Mouse (Mus musculus): Measurements from ENCODE around the gene Marf1. TPM values are rescaled to one million over a fixed set of nuclear protein-coding genes. Genes with fewer than 3 reads are reported as not detected.
"Not testable (repeated sequence)": the region's sequence is repeated elsewhere in the genome, so short reads cannot be mapped to it uniquely, and the experiment has no call there.

Marf1 gene
- total and polyA plus RNA-seq, 3 experiments = 19.9 to 28.1 (median 26.7) TPM

GRCm38 (mm10) chr16:14088249-14088648, 74.9 kb downstream of the Marf1 start:
- H3K4me2 ChIP-seq (ENCODE audit: insufficient read depth, low read depth, poor library complexity, severe bottlenecking) = no peak overlapping the region
- peaks cover 0 to 11% of the 10 kb centered on the region in 2 experiments; a peak in 3 of 4 replicates for H3K4me1 ChIP-seq (ENCODE audit: control insufficient read depth in 1 of 2, insufficient read depth in 2 of 2)
- H3K36me3 ChIP-seq (replicated peaks in 1 of 2; ENCODE audit: control insufficient read depth in 1 of 2, insufficient read depth in 1 of 2, low read length in 1 of 2) = no peaks in the 10 kb centered on the region
- H3K9ac ChIP-seq (ENCODE audit: insufficient read depth, low read depth) = no peak overlapping the region
- DNase-seq (ENCODE audit: extremely low read depth) = peak; percentile 72
- H3K4me3 ChIP-seq (replicated peaks in 1 of 3; ENCODE audit: low read depth in 2 of 3, low read length in 2 of 3, poor library complexity in 1 of 3) = no peak overlapping the region
- no peaks in the 10 kb centered on the region for H3K9me3 ChIP-seq (replicated peaks; ENCODE audit: low read length)
- H3K27ac ChIP-seq (ENCODE audit: insufficient read depth, low read depth) = no peak overlapping the region
- dilution Hi-C loops (cut with MboI; ENCODE audit: extremely low pct_ligation_motif_present, extremely low pct_unique_long_range_greater_than_20kb, low sequenced_read_pairs) (no loop called here), in situ Hi-C loops (cut with MboI; ENCODE audit: low pct_ligation_motif_present, low pct_unique_long_range_greater_than_20kb, low sequenced_read_pairs) (no loop called here)
- TF ChIP-seq POLR2A (IDR thresholded peaks at IDR 0.05; ENCODE audit: low read depth, low read length) (no peak), HCFC1 (IDR thresholded peaks at IDR 0.05; ENCODE audit: low read depth, low read length) (no peak), PAX5 (IDR thresholded peaks at IDR 0.05; ENCODE audit: low read length) (no peak), EP300 (IDR thresholded peaks at IDR 0.05; ENCODE audit: low read length) (no peak)
- no peaks in the 10 kb centered on the region for H3K27me3 ChIP-seq (replicated peaks)
- no peaks in the 10 kb centered on the region for H3K79me2 ChIP-seq (replicated peaks; ENCODE audit: control insufficient read depth, extremely low read depth, insufficient read depth, poor library complexity, severe bottlenecking)

GRCm38 (mm10) chr16:14082925-14083324, 80.2 kb downstream of the Marf1 start:
- H3K4me3 ChIP-seq (replicated peaks in 1 of 3; ENCODE audit: low read depth in 2 of 3, low read length in 2 of 3, poor library complexity in 1 of 3) = no peak overlapping the region
- no peak for DNase-seq (ENCODE audit: extremely low read depth)
- H3K9ac ChIP-seq (ENCODE audit: insufficient read depth, low read depth) = no peak overlapping the region
- no peaks in the 10 kb centered on the region for H3K36me3 ChIP-seq (replicated peaks in 1 of 2; ENCODE audit: control insufficient read depth in 1 of 2, insufficient read depth in 1 of 2, low read length in 1 of 2)
- no peaks in the 10 kb centered on the region for H3K27me3 ChIP-seq (replicated peaks)
- dilution Hi-C loops (cut with MboI; ENCODE audit: extremely low pct_ligation_motif_present, extremely low pct_unique_long_range_greater_than_20kb, low sequenced_read_pairs) (no loop called here), in situ Hi-C loops (cut with MboI; ENCODE audit: low pct_ligation_motif_present, low pct_unique_long_range_greater_than_20kb, low sequenced_read_pairs) (no loop called here)
- no peaks in the 10 kb centered on the region for H3K79me2 ChIP-seq (replicated peaks; ENCODE audit: control insufficient read depth, extremely low read depth, insufficient read depth, poor library complexity, severe bottlenecking)
- H3K4me1 ChIP-seq (ENCODE audit: control insufficient read depth in 1 of 2, insufficient read depth in 2 of 2) = peaks cover 0 to 14% of the 10 kb centered on the region in 2 experiments; a peak in 3 of 4 replicates
- H3K4me2 ChIP-seq (ENCODE audit: insufficient read depth, low read depth, poor library complexity, severe bottlenecking) = no peak overlapping the region
- H3K9me3 ChIP-seq (replicated peaks; ENCODE audit: low read length) = peaks cover 4% of the 10 kb centered on the region
- no peak overlapping the region for H3K27ac ChIP-seq (ENCODE audit: insufficient read depth, low read depth)
- TF ChIP-seq MEF2A (IDR thresholded peaks at IDR 0.05; ENCODE audit: borderline replicate concordance, low read depth, low read length) = peak; percentile 25; the same call in 1 of the 2 replicates
- TF ChIP-seq GABPA (IDR thresholded peaks at IDR 0.05; ENCODE audit: insufficient replicate concordance, low read depth, low read length) = no peak

- no peak overlapping the region for H3K27ac ChIP-seq (ENCODE audit: insufficient read depth, low read depth)
- no peak overlapping the region for H3K4me3 ChIP-seq (replicated peaks in 1 of 3; ENCODE audit: low read depth in 2 of 3, low read length in 2 of 3, poor library complexity in 1 of 3)
- in situ Hi-C loops (cut with MboI; ENCODE audit: low pct_ligation_motif_present, low pct_unique_long_range_greater_than_20kb, low sequenced_read_pairs) = no loop called here
- DNase-seq (ENCODE audit: extremely low read depth) = no peak
- dilution Hi-C loops (cut with MboI; ENCODE audit: extremely low pct_ligation_motif_present, extremely low pct_unique_long_range_greater_than_20kb, low sequenced_read_pairs) = no loop called here
- H3K9me3 ChIP-seq (replicated peaks; ENCODE audit: low read length) = no peaks in the 10 kb centered on the region
- no peaks in the 10 kb centered on the region for H3K4me1 ChIP-seq (ENCODE audit: control insufficient read depth in 1 of 2, insufficient read depth in 2 of 2)
- no peaks in the 10 kb centered on the region for H3K79me2 ChIP-seq (replicated peaks; ENCODE audit: control insufficient read depth, extremely low read depth, insufficient read depth, poor library complexity, severe bottlenecking)
- H3K4me2 ChIP-seq (ENCODE audit: insufficient read depth, low read depth, poor library complexity, severe bottlenecking) = no peak overlapping the region
- no peak overlapping the region for H3K9ac ChIP-seq (ENCODE audit: insufficient read depth, low read depth)
- H3K36me3 ChIP-seq (replicated peaks in 1 of 2; ENCODE audit: control insufficient read depth in 1 of 2, insufficient read depth in 1 of 2, low read length in 1 of 2) = no peaks in the 10 kb centered on the region
- no peaks in the 10 kb centered on the region for H3K27me3 ChIP-seq (replicated peaks)
- TF ChIP-seq IRF4 (IDR thresholded peaks at IDR 0.05; ENCODE audit: low read depth, low read length) (no peak), PAX5 (IDR thresholded peaks at IDR 0.05; ENCODE audit: low read length) (no peak), MAX (IDR thresholded peaks at IDR 0.05; ENCODE audit: low read length) (no peak), E2F4 (IDR thresholded peaks at IDR 0.05; ENCODE audit: insufficient replicate concordance, low read depth, low read length) (no peak), ZC3H11A (IDR thresholded peaks at IDR 0.05; ENCODE audit: low read depth, low read length) (no peak), JUN (IDR thresholded peaks at IDR 0.05; ENCODE audit: insufficient read depth, low read depth, low read length) (no peak), HCFC1 (IDR thresholded peaks at IDR 0.05; ENCODE audit: low read depth, low read length) (no peak), USF1 (IDR thresholded peaks at IDR 0.05; ENCODE audit: low read depth, low read length) (no peak), CHD2 (IDR thresholded peaks at IDR 0.05; ENCODE audit: low read length) (no peak), BHLHE40 (IDR thresholded peaks at IDR 0.05; ENCODE audit: low read depth, low read length) (no peak), CHD1 (IDR thresholded peaks at IDR 0.05; ENCODE audit: low read depth, low read length) (no peak), SIN3A (IDR thresholded peaks at IDR 0.05; ENCODE audit: low read length) (no peak), ZNF384 (IDR thresholded peaks at IDR 0.05; ENCODE audit: low read depth, low read length) (no peak), NELFE (IDR thresholded peaks at IDR 0.05; ENCODE audit: low read depth, low read length) (no peak), MEF2A (IDR thresholded peaks at IDR 0.05; ENCODE audit: borderline replicate concordance, low read depth, low read length) (no peak), UBTF (IDR thresholded peaks at IDR 0.05; ENCODE audit: low read depth, low read length) (no peak)
These were observed 92.5 kb downstream of the Marf1 start for GRCm38 (mm10) chr16:14070471-14071169.

- H3K4me1 ChIP-seq (ENCODE audit: control insufficient read depth in 1 of 2, insufficient read depth in 2 of 2); H3K27ac ChIP-seq (ENCODE audit: insufficient read depth, low read depth); H3K4me3 ChIP-seq (replicated peaks in 1 of 3; ENCODE audit: low read depth in 2 of 3, low read length in 2 of 3, poor library complexity in 1 of 3); in situ Hi-C loops (cut with MboI; ENCODE audit: low pct_ligation_motif_present, low pct_unique_long_range_greater_than_20kb, low sequenced_read_pairs); DNase-seq (ENCODE audit: extremely low read depth); H3K79me2 ChIP-seq (replicated peaks; ENCODE audit: control insufficient read depth, extremely low read depth, insufficient read depth, poor library complexity, severe bottlenecking); H3K27me3 ChIP-seq (replicated peaks); H3K36me3 ChIP-seq (replicated peaks in 1 of 2; ENCODE audit: control insufficient read depth in 1 of 2, insufficient read depth in 1 of 2, low read length in 1 of 2); dilution Hi-C loops (cut with MboI; ENCODE audit: extremely low pct_ligation_motif_present, extremely low pct_unique_long_range_greater_than_20kb, low sequenced_read_pairs); H3K9me3 ChIP-seq (replicated peaks; ENCODE audit: low read length); H3K4me2 ChIP-seq (ENCODE audit: insufficient read depth, low read depth, poor library complexity, severe bottlenecking); H3K9ac ChIP-seq (ENCODE audit: insufficient read depth, low read depth): not testable (repeated sequence)
These were observed 94.5 kb downstream of the Marf1 start for GRCm38 (mm10) chr16:14068701-14069100.
